Mouse (Mus musculus) left cerebral cortex, adult 9 months (tissue): ENCODE results near the gene Map3k3.
"Not testable (repeated sequence)": the region's sequence is repeated elsewhere in the genome, so short reads cannot be mapped to it uniquely, and the experiment has no call there.

Experiments
- DNase-seq, 2 experiments: peaks; one replicate each; pipeline ENCODE4 v3.0.0; 2022; ENCODE audit warnings: low spot score in 2 of 2

Map3k3 gene

DNA sequence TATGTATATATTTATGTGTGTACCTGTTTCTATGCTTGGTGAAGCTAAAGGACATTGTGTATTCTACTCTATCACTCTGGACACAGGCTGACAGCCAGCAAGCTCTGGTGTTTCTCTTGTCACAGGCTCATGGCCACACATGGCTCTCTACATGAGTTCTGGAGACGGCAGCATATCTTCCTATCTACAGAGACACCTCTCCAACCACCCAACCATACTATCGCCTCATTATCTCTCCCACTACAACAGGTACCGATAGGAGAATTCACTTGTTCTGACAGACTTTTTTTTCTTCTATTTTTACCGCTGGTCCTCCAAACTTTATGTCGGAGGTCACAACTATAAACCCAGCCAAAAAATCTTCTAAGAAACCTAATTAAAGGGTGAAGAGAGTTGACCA is 107.8 kb downstream of the Map3k3 start:
- DNase-seq: no peak

DNA sequence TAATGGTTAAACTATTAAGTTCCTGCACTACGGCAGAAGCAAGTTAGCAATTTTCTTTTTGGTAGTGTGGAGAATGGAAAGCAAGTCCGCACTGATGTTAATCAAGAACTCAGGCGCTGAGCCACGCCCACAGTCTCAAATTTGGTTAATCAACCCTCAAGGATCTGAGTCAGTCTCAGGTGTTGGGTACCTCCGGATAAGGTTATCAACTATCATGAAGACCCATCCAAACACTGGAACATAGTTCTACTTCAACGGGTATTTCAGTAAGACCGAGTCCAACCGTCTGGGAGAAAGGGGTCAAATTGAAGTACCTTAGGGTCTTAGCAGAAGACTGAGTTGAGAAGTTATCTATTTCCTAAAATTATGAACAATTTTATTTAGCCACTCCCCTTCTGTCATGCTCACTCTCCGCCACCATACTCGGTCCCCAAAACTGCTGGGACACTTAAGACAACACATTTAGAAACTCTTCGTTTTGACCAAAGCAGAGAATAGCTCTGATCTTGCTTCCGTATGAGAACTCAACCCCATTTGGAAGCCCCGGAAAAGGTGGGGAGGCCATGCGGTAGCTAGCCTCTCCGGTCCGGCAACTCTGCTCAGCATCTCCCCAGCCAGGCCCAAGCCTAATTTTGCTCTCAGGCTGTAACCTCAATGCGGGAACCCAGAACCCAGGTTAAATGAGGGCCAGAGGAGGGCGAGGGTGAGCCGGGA is 108.4 kb downstream of the Map3k3 start:
- no peak for DNase-seq

DNA sequence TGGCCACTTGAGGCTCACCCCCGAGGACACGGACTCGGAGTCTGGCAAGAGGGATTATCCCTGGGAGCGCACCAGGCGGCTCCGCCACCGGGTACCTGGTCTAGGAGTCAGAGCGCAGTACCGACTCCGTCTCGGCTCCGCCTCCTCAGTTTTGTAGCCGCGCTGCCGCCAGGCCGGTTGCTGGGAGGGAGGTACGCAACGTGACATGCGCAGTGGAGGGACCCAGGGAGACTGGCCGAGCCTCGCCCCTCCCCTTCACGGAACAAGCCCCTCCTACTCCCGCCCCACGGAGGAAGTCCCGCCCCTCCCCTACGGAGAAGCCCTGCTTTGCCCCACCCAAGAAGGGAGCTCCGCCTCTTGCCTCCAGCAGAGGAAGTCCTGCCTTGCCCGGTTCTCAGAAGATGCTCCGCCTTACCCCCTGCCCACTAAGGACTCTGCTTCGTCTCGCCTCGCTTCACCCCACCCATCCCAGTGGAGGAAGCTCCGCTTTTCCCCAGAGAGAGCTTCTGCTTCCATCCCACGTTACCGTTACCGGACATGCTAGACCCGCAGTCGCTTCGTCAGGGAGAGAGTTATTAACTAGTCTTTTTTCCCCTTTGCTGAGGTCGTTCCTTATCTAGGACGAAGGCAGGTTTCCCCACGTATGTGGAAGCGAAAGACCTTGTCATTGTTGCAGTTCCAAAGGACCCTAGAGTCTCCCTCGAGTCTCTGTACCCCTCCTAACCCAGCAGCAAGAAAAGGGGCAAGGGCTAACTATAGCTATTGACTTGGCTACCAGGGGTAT is 109.2 kb downstream of the Map3k3 start:
- DNase-seq: peak; percentile 88 to 95

DNA sequence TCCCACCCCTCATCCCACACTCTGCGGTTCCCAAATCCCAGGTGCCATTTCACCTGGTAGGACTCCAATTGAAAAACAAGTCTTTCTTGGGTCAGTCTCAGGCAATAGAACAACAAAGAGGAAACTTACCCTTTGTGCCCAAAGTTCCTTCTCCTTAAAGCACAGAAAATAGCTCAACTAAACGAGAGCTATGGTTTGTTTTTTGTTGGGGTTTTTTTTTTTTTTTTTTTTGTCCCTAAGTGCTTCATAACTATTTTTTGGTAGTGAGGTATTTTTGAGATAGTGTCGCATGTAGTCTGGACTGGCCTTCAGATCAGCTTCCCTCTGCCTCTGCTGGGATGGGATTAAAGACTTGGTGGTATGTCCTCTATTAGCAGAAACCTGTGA is 109.7 kb downstream of the Map3k3 start:
- DNase-seq: no peak

DNA sequence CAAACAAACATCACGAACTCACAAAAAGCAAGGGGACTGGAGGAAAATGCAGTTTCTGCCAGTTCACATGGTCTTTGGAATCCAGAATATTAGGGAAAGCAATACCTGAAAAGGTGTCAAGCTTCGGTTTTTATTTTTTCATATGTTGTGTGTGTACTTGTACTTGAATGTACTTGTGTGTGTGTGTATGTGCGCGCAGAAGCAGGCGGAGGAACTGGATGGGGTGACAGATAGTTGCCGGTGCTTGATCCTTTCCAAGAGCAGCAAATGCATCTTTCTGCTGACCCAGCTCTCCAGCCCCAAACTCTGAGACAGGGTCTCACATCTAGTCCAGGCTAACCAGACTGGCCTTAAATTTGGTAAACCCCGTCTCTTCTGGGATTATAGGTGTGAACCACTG is 110.5 kb downstream of the Map3k3 start:
- no peak for DNase-seq

DNA sequence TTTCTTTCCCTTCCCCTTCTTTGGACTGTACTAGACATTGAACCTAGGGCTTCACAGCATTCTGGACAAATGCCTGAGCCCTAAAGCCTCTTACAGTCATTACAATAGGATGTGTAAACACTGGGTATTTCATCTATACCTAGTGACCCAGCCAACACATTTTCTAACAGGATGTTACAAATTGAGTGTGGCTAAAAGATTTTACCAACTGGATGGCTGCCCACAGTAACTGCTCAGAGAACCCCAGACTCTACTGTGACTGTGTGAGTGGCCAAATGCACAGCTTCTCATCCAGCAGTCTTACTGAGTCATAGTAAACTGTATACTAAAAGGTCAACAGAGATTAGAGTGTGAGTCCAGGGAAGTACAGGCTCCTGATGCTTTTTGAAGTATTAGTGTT is 110.9 kb downstream of the Map3k3 start:
- no peak for DNase-seq

DNA sequence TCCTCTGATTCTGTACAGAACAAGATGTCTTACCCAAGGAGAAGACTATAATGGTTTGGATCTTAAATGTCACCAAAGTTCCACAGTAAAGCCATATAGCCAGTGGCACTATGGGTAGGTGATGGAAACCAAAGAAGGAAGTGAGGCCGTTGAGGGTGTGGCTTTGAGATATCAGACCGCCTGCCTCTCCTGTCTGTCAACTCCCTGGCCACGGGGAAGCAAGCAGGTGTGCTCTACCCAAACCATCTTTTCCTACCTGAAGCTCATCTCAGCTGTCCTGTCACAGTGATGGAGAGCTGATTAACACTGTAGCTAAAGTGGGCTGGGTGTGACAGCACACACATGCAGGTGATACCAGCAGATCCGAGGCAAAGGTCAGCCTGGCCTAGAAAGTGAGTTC is 113.9 kb downstream of the Map3k3 start:
- DNase-seq: no peak

DNA sequence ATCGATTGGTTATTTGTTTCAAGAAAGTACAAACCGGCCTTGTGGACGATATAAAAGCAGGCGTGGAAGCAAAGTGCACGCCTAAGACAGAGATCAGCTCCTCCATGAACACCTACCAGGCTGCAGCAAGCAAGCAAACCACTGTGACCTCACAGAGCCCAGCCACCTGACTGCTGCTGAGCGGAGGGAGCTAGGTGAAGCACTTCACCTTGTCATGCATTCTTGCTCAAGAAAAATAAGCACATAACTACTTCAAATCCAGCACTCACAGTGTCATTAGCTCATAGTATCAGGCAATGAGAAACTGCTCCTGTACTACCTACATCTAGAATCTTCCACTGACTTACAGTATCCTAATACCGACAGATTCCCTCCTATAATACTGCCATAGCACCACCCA is 115.6 kb downstream of the Map3k3 start:
- DNase-seq: not testable (repeated sequence)

DNA sequence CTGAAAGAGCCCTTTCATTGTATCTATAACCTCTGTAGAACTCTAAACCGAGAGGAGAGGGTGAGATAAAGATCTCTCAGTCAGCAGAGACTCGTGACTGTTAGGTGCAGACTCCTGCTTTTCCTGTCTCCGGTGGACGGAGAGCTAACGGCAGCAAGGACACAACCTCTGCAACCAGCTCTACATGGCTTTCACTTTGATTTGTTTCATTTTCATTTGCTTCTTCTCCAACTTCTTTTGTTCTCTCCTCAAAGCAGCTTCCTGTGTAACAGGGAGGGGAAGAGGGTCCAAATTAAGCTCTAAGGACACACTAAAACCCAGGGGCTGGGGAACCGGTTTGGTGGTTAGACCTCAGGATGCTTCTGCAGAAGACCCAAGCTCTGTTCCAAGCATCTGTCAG is 116.3 kb downstream of the Map3k3 start:
- no peak for DNase-seq

DNA sequence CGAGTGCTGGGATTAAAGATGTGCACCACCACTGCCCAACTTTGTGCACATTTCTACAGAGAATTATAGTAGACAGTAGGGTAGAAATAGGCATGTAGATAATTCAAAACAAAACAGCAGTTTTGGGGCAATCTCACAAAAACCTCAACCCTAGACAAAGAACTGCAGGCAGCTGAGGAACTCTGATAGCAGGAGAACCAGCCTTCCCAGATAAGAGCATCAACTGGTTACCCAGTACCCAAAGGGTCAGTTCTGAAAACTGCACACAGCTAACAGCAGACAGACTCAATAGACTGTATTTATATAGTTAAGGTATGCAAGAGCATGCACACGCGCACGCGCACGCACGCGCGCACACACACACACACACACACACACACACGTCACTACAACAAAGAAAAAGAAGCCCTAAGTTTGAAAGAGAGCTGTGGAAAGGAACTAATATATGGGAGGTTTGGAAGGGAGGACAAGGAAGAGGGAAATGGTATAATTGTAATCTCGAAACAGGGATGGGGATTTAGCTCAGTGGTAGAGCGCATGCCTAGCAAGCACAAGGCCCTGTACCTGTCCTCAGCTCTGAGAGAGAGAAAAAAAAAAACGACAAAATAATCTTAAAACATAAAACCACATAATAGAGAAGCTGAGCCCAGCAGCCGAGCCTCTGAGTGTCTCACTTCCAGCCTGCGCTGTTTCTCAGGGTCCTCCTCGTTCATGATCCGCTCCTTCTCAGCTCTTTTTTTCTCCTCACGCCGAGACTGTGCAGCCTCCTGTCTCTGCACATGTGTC is 117.1 kb downstream of the Map3k3 start:
- no peak for DNase-seq

DNA sequence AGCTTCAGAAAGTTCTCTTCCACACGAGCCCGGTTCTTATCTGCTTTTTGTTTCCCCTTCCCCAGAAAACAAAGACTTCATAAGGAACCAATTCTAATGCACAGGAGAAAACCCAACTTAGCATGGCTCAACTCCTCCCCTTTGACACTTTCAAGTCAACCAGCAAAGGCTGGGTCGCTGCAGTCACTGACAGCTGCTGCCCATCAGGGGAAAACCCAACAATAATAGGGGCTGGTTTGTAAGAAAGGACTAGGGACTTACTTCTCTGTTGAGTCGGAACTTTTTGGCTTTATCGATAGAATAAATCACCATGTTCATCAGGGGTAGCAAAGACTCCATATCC is 117.7 kb downstream of the Map3k3 start, which contains the start of gene Strada:
TSS of gene Strada (minus strand) at position 46 of the 343 bp plus-strand sequence.
- no peak for DNase-seq
